Mouse (Mus musculus) layer of hippocampus, adult 18-20 months (tissue): ENCODE data around the gene Rnaset2a. TPM values are rescaled to one million over a fixed set of nuclear protein-coding genes. Genes with fewer than 3 reads are reported as not detected.
"Not testable (repeated sequence)": the region's sequence is repeated elsewhere in the genome, so short reads cannot be mapped to it uniquely, and the experiment has no call there.

Source experiments
- DNase-seq, 2 experiments: peaks; one replicate each; pipeline ENCODE4 v3.0.0; 2022; ENCODE audit warnings: low spot score in 2 of 2
- total RNA-seq, 2 experiments: library from RNA; stranded (reverse); gene quantifications; 2 replicates each; pipeline ENCODE4 v1.2.3; 2021

The Rnaset2a gene
- total RNA-seq, 2 experiments from 2014 or later, result 7.8 to 7.9 TPM

DNA sequence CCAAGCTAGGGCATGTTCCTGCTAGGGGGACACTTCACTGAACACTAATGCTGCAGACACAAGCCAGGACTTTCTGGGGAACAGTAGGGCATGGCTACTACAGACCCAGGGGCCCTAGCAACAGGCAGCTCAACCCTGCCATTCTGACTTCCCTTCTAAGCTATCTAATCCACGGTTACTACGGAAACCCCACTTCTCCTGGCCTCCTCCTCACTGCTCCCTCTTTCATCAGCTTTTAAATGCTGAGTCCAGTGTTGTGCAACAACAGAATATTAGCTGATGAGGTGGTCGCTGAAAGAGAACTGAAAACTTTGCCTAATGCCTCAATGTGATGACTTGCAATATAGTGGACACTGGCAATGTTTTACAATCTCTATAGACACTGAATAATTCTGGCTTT, 7.7 kb downstream of the Rnaset2a start:
- not testable (repeated sequence) for DNase-seq

DNA sequence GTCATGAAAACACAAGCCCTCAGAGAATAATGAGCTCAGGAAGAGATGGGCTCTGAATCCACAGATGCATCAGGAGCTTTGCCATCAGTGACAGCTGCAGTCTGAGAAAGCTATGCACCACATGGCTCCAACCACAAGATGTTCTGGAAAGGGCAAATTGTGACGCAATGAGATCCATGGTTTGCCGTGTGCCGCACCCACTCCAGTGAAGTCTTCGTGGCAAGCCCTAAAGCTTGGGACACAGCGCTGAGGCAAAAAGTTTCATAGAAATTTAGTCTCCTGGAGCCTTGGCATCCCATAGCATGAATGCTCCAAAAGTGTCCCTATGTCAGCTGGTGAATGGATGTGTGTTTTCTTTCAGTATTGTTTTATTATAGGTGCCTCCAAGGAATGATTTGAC, 9.8 kb downstream of the Rnaset2a start:
- not testable (repeated sequence) for DNase-seq

DNA sequence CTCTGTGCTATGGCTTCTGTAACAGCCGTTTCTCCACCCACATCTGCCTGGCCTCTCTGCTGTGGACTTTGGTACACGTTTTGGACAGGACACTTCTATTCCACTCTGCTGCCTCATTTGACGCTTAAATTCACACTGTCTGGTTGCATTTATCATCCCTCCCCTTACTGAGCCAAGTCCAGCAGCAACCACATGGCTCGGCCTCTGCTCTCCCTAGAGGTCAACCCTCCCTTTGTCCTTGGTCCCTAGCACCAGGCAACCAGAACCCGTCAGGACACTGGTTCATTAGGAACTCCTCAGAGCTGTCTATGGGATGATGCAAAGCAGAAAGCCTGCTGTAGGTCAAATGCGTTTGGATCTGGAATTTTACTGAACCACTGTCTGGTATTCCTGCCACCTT, 17.0 kb downstream of the Rnaset2a start:
- DNase-seq, result not testable (repeated sequence)

DNA sequence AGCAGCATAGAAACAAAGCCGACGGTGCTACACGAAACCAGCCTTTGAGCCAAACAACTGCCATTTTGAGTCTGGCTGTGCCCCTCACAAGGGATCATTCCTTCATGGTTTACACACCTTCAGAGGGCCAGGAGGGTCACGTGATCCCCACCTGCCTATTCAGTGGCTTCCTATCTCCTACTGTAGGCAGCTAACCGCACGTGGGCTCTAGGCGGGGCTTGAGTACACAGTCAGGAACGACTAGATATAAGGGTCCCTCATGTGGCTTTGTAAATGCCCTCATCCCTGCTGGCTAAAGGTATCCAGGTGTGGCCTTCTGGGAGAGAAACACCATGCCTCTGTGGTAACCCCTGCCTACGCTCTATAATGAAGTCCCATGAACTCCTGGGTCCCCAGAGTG, 18.3 kb downstream of the Rnaset2a start:
- DNase-seq, result not testable (repeated sequence)

DNA sequence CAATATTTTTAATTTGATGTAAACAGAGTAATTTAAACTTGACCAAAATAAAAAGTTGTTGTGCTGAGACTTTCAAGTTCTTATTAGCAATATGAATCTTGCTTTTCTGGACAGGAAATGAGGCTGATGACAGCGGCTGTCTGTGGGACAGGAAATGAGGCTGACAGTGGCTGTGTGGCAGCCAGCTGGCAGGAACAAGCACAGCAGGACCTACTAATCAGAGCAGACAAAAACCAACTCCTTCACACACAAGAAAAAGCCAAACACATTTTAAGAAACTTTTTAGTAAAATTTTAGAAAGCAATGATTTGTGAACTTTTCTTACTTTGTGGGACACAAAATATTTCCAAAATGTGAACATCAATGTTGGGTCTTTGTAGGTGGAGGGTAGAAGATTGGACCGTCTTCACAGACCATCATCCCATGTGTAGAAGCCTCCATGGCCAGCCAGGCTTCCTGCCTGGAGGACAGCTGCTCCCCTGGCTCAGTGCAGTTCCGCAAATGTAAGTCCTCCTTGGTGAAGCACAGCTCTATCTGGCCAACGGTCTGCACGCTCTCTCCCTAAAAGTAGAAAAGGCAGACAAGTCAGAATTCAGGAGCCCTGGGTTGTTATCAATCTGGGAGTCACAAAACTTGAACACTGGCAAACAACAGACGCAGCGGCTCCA, 19.4 kb downstream of the Rnaset2a start:
- not testable (repeated sequence) for DNase-seq

DNA sequence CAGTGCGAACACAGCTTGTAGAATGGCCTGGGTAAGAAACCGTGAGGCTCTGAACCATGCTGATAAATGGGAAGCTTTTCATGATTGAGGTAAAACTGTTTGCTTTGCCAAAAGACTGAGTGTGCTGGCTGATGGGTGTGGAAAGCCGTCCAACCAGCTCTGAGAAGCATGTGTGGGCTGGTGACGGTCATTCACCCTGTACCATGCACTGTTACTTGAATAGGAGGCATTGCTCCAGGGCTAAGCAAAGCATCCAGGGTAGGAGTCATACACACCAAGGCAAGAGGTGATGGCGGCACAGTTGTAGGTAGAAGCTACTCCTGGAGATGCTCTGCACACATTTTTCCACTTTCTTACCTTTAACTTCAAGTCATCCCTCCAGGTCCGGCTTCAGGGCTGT, 23.3 kb downstream of the Rnaset2a start:
- DNase-seq, result not testable (repeated sequence)

DNA sequence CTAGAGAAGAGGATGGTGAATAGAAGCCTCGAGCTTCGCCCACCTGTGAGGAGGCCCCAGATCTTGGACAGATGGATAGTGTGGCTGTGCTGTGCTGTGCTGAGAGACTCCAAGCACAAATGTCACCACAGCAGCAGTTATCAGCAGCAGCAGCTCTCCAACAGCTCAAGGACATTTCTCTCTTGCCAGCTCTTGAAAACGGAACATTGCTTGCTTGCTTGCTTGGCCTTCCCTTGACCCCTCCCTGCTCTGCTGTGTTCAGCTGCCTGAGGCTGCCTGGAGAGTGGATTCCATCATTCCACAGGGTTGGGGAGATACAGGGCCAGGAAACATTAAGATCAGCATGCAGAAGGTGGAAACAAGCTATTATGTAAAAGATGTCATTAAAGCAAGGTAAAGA, 24.9 kb downstream of the Rnaset2a start:
- not testable (repeated sequence) for DNase-seq

DNA sequence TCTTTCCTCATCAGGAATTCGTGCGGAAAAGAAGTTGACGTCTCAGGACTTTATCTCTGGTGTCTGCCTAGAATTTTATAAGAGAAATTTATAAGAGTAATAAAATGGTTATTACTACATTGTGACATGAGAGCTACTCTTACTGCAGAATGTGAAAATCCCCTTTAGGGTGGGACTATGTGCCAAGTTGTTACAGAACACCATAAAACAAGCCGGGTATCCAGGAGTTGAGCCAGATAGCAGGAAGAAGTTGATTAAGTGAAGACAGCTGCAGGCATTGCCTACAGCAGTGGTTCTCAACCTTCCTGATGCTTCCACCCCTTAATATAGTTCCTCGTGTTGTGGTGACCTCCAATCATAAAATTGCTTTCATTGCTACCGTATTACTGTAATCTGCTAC, 31.0 kb downstream of the Rnaset2a start:
- DNase-seq, result not testable (repeated sequence)

DNA sequence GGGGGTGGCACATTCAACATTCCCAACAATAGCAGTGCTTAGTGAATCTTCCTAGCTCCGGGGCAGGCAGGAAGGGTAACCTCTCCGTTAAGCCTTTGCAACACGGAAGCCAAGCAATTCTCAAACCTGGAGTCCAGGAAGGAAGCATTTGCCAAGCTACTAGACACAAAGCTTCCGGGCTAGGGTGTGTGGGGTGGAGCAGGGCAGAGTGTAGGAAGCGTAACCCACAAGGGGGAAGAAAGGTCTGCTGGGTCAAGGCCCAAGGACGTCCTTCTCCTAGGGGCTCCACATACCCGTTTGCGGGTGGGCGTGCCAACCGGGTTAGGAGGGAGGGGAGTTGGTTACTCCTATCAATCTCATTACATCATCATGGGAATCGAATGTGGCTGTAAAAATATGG, 31.5 kb downstream of the Rnaset2a start:
- DNase-seq, result not testable (repeated sequence)

DNA sequence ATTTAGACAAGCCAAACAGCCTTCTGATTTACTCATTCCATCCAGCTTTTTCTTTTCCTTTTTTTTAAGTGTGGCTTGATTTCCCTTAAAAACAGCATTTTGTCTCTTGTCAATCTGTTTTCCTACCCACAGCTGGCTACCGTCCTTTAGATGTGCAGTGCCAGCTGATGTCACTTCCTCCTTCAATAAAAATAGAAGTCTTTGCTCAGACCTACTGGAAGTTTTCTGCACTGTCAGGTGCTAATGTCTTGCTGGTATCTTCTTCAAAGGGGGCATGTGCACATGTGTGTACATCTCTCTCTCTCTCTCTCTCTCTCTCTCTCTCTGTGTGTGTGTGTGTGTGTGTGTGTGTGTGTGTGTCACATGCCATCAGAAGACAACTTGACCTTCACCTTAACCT, 35.7 kb downstream of the Rnaset2a start:
- not testable (repeated sequence) for DNase-seq

DNA sequence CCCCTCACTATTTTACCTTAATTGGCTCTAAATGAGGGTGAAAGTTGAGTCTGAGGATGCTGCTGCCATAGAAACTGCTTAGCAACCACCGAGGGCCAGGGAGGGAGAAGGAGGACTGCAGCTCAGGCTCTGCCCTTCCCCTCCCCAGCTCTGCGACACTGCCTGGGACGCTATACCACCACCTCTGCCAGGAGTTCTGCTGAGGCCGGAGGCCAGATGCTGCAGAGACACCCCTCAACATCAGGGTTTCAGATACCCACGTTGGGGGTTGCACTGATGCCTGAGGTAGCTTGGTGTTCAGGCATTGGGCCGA, 46.6 kb downstream of the Rnaset2a start:
- not testable (repeated sequence) for DNase-seq

DNA sequence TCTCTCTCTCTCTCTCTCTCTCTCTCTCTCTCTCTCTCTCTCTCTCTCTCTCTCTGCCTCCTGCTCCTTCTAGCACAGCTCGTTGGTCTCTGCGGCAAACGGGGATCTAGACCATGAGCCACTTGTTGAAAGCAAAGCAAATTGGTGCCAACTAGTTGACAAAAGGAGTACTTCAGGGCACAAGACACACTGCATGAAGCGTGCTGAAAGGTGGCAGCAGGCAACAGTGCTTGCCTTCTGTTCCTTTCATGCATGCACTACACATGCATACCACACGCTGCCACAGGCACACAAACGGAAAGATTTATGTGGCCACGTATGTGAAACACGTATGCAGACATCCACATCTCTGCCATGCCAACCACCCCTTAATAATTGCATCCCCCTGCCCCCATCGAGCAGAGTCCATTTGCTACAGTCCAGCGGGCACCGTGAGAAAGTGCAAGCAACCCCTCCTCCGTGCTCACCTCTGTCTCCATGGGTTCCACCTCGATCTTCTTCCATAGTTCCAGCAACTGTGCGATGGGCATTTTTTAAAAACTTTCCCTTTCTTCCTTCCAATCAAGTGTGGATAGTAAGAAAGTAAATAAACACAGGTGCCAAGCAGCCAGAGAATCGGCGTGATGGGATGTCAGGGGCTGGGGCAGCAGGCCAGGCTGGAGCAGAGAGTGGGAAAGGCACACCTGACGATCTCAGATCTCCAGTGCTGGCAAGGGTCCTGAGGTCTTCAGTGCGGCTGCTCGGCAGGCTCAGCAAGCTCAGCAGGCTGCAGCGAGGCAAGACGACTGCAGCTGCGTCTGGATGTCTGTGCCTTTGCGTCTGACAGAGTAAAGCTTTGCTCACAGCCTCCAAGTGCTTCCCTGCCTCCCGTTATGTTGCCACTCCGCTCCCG, 47.2 kb downstream of the Rnaset2a start:
- not testable (repeated sequence) for DNase-seq

DNA sequence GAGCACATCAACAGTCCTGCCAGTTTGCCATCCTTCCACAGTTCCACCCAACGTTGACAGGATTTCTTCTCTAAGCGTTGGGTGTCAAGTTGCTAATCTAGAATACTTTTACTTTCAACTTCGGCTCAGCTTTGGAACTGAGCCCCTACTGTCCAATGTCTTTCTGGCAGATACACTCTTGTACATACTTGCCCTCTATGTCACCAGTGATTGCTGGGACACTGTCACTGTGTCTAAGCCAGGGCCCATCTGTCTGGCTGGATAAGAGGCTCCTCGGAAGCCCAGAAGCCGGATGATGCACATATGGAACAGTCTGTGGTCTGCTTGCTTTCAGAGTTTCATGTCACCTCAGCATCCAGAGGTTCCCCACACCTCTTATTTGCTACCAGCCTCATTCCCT, 51.7 kb downstream of the Rnaset2a start:
- DNase-seq, result not testable (repeated sequence)

DNA sequence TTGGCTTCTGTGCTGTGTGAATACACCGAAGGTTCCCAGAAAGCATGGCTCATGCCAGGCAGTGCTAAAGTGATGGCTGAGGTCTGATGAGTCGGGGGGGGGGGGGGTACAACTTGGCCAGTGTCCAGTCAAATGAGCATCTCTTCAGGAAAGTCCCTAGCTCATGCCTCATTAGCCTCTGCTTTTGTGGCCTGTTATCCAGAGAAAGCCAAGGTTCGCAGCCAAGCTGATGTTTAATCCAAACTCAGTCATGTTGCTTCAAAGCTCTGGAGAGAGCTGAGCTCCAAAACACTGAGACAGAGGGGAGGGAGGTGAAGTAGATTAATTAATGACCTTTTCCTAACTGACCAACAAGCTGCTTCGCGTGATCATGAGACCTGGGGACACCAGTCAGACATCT, 52.2 kb downstream of the Rnaset2a start:
- not testable (repeated sequence) for DNase-seq

DNA sequence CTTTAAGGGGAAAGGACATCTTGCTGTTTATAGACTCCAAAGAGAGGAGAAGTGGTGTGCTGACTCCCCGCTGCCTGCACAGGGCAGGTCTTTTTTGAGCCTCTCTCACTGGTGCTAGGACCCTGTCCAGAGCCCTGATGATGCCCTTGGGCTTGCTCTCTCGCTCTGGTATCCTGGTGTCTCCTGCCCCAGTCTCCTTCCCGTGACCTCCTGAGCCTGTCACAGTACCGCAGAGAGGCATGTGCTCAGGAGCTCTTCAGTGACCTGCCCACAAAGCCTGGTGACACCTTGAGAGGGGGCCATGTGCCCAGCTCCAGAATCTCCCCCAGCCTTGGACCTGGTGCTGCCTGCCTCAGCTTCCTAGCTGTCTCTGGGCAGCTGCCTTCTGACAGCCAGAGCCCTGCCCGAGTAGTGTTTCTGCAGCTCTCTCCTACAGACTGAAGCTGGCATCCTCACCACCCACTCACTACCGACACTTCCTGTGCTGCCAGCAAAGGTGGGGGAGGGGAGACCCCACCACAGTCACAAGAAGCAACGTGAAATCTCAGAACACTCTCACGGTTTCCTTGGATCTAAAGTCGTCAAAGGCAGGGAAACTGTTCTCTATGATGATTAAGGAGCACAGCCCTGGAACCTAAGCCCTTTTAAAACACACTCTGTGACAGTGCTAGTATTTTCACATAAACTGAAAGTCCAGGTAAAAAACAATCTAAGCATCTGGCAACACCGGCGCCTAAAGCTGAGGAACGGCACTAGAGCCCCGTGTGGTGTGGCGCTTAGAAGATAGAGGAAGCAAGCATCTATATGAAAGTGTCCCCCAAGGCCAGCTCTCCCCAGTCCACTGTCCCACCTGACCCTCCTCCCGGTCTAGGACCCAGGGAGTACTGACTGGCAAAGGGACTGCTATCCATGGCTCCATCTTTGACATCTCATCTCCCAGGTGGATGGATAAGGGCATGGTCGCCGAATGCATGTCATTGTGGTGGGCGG, 55.1 kb downstream of the Rnaset2a start:
- DNase-seq, result not testable (repeated sequence)

DNA sequence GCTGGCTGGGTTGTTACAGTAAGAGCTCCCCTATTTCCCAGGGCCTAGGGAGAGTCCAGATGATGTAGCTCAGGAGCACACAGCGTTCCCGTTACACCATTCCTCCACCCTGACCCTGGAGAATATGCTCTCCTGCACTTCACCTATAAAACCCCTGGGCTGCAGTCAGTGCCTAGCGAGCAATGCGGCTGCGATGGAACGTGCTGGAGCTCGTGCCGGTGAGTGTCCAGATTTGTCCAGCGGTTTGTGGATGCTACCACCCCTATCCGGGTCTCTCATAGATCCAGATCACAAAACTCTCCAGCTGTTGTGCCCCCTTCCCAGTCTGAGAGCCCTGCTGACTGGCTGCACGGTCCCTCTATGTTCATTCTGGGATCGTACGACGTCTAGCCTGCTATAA, 56.6 kb downstream of the Rnaset2a start:
- not testable (repeated sequence) for DNase-seq

DNA sequence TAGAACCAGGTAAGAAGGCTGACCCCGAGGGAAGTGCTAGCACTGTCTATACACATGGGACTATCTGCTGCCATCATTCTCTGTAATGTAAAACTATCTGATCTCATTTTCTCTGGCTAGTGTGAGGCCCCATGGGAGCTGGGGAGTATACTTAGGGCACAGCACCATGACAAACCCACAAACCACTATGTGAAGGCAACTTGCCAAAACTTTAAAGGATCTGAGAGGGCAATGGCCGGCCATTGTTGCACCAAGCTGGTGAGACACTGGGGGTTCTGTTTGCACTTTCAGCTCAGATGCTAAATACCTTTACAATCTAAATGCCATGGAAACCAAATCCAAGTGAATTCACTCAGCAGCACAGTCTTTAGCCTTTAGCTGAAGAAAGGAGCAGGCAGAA, 78.0 kb downstream of the Rnaset2a start:
- not testable (repeated sequence) for DNase-seq
